Mouse (Mus musculus) megakaryocyte, adult 5-6 weeks (primary cell): ENCODE data around the gene Ceacam11. TPM values are rescaled to one million over a fixed set of nuclear protein-coding genes. Genes with fewer than 3 reads are reported as not detected.
"Not testable (repeated sequence)": the region's sequence is repeated elsewhere in the genome, so short reads cannot be mapped to it uniquely, and the experiment has no call there.

Experiments used
- ATAC-seq: 2 replicates; pipeline ENCODE4 v1.8.0; 2016; ENCODE audit warnings: mild to moderate bottlenecking, inconsistent platforms; ENCODE audit not compliant: poor library complexity, severe bottlenecking
- total RNA-seq, 2 experiments: library from RNA; stranded (forward) in 1 of 2; stranded (reverse) in 1 of 2; fragments of 153-499, 151-499 nt in 1 of 2; fragments of 221-1000, 200-1000 nt in 1 of 2; gene quantifications; 2 replicates each; pipeline versions ENCODE4 v1.2.3 to v1.2.4; 2015 to 2017

Ceacam11 gene
- total RNA-seq (2015), result not detected in 2 replicates
- not detected in 2 replicates for total RNA-seq (2017)

DNA sequence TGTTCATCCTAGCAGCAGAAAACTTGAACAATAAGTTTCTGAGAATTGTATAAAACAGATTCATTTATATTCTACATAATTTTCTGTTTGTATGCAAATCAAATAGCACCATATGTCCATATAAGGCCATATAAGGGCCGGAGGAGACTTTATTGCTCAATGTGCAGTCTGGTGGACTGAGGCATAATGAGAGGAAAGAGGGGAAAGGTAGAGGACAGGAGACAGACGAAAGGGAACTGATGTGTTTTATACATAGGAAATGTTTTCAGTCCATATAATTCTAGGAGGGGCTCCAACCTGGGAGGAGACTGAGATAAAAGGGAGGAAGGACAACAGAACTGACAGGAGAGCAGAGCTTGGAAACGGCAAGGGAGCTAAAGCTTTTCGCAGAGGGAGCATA is at the start of gene Ceacam11:
TSS of gene Ceacam11 (plus strand) at position 301 of the 400 bp plus-strand sequence.
- no peak for ATAC-seq

DNA sequence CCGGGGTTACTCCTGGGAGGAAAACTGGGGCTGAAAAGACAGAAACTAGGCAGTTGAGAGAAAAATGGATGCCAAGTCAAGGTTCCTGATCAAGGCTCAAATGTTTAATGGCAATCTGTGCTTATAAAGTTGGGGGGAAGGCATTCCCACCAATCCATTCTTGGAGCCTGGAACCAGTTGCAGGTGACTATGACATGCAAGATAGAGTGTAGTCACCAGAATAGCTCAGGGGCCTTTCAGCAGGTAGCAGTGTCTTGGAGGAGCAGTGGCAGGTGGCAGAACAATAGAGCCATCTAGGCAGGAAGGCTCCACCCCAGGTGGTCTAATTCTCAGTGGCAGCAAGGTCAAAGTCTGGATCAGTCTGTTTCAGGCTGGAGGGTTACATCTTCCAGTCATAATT is 29.2 kb downstream of the Ceacam11 start:
- not testable (repeated sequence) for ATAC-seq

DNA sequence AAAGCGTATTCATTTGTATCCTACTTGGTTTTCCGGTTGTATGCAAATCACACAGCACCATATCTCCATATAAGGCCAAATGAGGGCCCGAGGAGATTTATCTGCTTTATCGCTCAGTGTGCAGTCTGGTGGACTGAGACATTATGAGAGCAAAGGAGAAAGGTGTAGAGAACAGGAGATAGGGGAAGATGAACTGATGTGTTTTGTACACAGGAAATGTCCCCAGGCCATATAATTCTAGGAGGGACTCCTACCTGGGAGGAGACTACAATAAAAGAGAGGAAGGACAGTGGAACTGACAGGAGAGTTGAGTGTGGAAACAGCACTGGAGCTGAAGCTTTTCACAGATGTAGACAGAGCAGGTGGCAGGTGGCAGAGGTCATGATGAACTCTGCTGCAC is 37.7 kb downstream of the Ceacam11 start, which contains the start of gene Ceacam13:
TSS of gene Ceacam13 (plus strand) at position 301 of the 400 bp plus-strand sequence.
- no peak for ATAC-seq

Other genes with a start within 250 kb of the Ceacam11 start
- gene Ceacam14, start 159.5 kb upstream of the Ceacam11 start, total RNA-seq (2015), result not detected in 2 replicates
- not detected in 2 replicates for gene Ceacam14, start 159.5 kb upstream of the Ceacam11 start, total RNA-seq (2017)
- gene Gm5155, start 100.4 kb upstream of the Ceacam11 start, total RNA-seq (2015), result not detected in 2 replicates
- gene Gm5155, start 100.4 kb upstream of the Ceacam11 start, total RNA-seq (2017), result not detected in 2 replicates
- gene Ceacam13, start 37.8 kb downstream of the Ceacam11 start, total RNA-seq (2015), result not detected in 2 replicates
- not detected in 2 replicates for gene Ceacam13, start 37.8 kb downstream of the Ceacam11 start, total RNA-seq (2017)
- gene Ceacam12, start 93.8 kb downstream of the Ceacam11 start, total RNA-seq (2015), result not detected in 2 replicates
- not detected in 2 replicates for gene Ceacam12, start 93.8 kb downstream of the Ceacam11 start, total RNA-seq (2017)
- gene Igfl3, start 204.4 kb downstream of the Ceacam11 start, total RNA-seq (2015), result not detected in 2 replicates
- gene Igfl3, start 204.4 kb downstream of the Ceacam11 start, total RNA-seq (2017), result not detected in 2 replicates